Mouse (Mus musculus) ES-E14 (cell line): Measurements from ENCODE around the gene Ptpn22.

Experiments used
- CHD2 ChIP-seq: IDR thresholded peaks from 2 replicates; pipeline ENCODE4 v1.6.1; 2014; ENCODE audit warnings: mild to moderate bottlenecking, low read depth, low read length, inconsistent platforms
- ZC3H11A ChIP-seq: IDR thresholded peaks from 2 replicates; pipeline ENCODE4 v1.6.1; 2012; ENCODE audit warnings: low read depth, mild to moderate bottlenecking, inconsistent platforms, low read length, borderline replicate concordance
- ZNF384 ChIP-seq: IDR thresholded peaks from 2 replicates; pipeline ENCODE4 v1.6.1; 2012; ENCODE audit warnings: low read depth, low read length, inconsistent platforms

DNA sequence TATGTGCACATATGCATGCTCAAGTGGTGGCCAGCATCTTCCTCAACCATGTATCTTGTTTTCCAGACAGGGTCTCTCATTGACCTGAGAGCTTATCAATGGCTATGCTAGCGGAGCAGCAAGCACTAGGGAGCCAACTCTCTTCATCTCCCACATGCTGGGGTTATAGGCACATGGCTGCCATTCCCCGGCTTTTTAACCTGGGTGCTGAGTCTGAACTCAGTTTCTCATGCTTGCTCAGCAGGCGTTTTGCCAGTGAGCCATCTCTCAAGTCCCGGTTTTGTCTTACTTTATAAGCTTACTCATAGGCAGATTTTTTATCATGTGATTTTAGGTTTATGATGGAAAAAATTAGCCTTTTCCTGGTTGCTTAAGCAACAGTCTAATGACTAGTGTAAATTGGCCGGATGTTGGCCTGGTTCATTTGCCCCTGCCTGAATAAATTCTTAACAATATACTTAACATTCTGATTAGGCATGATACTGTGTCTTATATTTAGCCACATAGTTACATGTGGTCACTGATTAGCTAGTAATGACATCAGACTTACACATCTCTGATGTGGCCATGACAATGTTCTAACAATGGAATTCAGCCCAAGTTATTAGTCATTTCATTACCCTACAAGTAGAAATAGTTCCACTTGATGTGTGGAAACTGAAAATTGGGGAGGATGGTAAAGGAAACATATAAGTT lies 47.9 kb downstream of the Ptpn22 start:
- no peak for TF ChIP-seq CHD2
- no peak for TF ChIP-seq ZC3H11A
- no peak for TF ChIP-seq ZNF384
